Mouse (Mus musculus): ENCODE results near the gene E130309D02Rik.

Gene E130309D02Rik

DNA sequence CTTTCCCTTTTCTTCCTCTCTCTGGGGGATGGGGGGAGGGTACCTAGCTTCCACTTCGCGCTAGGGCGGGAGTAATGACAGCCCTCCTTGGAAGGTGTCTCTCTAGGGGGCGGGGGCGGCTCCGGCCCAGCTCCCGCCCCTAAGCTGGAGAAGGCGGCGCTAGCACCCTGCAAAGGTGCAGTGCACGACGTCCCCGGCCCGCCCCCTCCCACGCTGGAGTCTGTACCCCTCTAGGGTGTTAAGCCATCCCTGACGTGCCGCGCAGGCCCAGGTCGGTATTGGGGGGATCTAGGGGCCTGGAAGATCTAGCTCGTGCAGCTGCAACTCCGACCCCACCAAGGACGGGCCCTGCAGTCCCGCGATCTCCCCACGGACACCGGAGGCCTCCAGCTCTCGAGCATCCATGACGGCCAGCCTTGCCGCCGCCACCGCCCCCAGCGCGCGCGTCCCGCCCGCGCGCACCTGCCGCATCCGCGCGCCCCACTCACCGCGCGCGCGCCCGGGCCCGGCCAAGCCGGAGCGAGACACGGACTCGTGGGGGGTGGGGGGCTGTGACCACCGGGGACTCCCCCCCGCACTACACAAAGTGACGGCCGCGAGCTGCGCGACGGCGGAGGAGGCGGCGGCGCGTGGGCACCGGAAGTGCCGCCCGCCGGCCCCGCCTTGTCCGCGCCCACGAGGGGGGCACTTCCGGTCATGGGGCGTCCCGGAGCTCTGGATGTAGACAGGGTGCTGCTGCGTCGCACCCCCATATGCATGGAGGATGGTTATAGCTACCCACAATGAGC, 45.6 kb downstream of the E130309D02Rik start, which contains the start of gene Zfp316:
Gene Zfp316 (minus strand): TSS at position 660 of the 788 bp plus-strand sequence.
- in situ Hi-C loops (cut with MboI; ENCODE audit: low sequenced_read_pairs): no loop called here

DNA sequence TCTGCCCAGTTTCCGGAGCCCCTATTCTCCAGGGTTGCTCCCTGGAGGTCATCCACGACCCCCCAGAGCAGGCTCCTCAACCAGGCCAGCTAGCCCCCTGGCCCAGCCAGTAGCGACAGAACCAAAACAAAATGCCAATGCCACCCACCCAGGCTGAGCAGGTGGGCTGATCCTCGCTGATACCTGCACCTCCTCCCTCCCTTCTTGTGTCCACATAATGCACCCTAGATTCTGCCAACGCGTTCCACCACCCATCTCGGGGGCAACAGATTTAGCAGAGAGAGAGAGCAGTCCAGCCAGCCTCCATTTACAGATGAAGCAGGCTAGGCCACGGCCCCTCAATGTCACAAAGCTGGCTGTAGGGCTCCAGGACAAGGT, 46.2 kb downstream of the E130309D02Rik start:
- in situ Hi-C loops (cut with MboI; ENCODE audit: low sequenced_read_pairs): no loop called here

DNA sequence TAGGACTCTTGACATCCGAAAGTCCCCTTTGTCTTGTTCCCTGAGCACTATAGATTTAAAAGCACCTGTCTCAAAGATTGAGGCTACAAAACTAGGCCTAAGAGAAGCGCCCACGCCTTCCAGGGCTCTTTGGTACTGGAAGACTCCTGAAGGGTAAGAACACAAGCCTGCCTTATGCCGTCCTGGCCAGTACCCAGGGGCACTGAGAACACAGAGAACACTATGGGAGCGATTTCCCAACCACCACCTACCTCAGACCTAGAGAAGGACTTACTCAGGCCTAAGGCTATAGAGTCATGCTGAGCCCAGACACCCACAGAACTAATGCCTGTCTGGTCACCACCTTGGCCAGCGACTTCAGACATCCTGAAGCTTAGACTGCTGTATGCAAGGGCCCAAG, 48.4 kb downstream of the E130309D02Rik start:
- in situ Hi-C loops (cut with MboI; ENCODE audit: low sequenced_read_pairs): no loop called here

DNA sequence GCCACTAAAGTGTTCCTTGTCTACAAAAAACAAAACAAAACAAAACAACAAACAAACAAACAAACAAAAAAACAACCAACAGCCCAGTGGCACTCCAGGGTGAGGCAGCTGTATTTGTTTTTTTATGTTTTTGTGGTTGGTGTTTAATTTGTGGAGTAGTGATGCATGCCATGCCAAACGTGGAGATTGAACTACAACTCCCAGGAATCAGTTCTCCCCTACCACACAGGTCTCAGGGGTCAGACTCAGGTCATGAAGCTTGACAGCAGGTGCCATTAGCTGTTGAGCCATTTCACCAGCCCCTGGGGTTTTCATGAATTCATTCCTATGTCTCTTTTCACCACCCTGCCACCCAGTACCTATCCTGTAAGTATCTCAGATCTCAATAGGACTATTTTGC, 49.8 kb downstream of the E130309D02Rik start:
- in situ Hi-C loops (cut with MboI; ENCODE audit: low sequenced_read_pairs): no loop called here

DNA sequence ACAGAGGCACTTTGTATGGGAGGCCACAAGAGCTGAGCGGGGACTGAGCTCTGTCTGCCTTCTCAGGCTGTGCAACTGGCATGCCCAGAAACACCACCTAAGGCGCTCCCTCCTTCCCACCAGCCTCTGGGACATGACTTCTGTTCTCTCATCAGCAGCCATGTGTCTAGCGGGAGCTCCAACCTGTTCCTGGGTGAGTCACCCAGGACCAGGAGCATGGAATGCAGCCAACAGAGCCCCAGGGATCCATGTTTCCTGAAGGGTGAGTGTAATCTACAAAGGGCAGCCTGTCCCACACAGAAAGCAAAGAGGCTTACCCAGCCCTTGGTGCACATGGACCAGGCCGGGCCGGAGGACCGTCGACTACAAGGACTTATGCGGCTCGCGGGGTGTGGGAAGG, 50.5 kb downstream of the E130309D02Rik start:
- in situ Hi-C loops (cut with MboI; ENCODE audit: low sequenced_read_pairs): no loop called here

DNA sequence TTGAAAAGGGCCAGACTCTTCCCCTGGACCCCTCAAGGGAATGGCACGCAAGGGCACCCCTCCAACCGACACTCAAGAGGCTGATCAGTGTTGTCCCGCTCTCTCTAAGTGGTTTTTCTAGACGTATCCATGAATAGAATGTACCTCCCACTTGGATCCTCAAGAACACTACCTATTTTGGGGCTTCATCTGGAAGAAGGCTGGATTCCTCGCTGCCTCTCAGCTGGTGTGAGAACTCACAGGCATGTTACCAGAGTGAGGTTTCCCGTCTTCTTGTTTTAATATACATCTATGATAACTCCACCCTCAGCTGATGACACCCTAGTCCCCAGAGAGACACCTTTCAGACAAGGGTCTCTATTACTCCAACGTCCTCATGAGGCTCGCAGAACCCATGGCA, 53.5 kb downstream of the E130309D02Rik start:
- in situ Hi-C loops (cut with MboI; ENCODE audit: low sequenced_read_pairs): no loop called here

DNA sequence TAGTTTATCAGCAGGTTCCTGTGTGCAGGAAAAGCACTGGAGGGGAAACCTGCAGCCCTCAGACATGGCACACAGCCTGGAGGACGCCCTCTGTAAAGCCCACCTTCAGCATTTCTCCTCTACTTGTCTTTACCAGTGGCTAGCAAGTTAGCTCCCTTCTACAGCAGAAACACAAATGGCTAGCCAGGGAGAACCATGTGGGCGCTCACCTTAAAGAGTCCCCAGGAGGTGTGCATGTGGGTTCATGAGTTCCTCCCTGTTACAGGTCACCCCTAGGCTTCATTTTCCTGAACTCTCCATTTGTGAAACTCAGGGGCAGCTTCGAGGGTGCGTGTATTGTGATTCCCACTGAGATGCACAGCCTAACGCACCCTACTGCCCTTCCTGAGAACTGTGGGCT, 59.4 kb downstream of the E130309D02Rik start:
- in situ Hi-C loops (cut with MboI; ENCODE audit: low sequenced_read_pairs): no loop called here

DNA sequence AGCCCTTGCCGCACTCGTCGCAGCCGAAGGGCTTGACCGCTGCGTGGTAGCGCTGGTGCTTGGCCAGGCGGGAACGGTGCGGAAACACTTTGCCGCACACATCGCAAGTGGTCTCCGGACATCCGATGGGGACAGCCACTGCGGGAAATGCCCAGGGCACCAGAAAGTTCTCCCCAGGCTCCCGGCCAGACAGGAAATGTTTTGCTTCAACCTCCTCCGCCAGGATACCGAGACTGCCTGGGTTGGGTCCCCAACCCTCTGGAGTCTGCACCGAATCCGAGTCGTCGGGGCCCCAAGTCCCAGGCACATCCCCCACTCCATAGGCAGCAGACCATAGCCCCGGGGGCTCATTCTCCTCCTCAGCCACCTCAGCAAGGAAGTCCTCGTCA, 60.0 kb downstream of the E130309D02Rik start:
- in situ Hi-C loops (cut with MboI; ENCODE audit: low sequenced_read_pairs): no loop called here

DNA sequence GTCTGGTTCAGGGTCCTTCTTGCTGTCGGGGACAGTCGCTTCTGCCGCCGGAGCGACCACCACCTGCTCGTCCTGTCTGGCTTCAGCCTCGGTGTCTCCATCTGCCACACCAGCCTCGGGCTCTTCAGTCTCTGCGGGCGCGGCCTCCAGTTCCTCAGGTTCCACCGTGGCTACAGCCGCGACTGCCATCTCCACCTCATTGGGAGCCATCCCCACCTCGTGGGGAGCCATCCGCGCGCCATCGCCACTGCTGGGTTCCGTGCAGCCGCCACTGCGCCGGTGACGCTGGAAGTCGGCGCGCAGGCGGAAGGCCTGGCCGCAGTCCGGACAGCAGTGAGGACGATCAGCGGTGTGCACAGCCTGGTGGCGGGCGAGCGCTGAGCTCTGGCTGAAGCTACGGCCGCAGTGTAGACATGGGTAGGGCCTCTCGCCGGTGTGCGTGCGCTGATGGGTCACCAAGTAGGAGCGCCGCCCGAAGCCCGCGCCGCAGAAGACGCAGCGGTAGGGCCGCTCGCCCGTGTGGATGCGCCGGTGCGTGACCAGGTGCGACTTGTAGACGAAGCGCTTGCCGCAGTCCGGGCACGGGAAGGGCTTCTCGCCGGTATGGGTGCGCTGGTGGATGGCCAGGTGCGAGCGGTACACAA, 60.6 kb downstream of the E130309D02Rik start:
- in situ Hi-C loops (cut with MboI; ENCODE audit: low sequenced_read_pairs): no loop called here

DNA sequence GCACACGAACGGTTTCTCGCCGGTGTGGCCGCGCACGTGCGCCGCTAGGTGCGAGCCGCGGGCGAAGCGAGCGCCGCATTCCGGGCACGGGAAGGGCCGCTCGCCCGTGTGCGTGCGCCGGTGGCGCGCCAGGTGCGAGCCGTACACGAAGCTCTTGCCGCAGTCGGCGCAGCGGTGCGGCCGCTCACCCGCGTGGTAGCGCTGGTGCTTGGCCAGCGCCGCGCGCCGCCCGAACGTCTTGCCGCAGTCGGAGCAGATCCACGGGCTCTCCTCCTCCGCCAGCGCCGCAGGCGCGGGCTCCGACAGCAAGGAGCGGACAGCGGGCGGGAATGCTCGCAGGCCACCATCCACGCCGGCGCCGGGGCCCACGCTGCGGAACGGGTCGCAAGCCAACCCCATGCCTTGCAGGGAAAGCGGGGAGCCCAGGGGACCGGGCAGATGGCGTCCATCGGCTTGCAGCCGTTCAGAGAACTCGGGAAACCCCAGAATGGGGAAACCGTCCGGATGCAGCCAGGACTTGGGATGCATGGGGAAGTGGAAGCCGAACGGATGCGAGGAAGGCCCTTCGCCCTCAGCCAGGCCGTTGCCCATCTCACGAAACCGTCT, 61.2 kb downstream of the E130309D02Rik start:
- in situ Hi-C loops (cut with MboI; ENCODE audit: low sequenced_read_pairs): no loop called here

DNA sequence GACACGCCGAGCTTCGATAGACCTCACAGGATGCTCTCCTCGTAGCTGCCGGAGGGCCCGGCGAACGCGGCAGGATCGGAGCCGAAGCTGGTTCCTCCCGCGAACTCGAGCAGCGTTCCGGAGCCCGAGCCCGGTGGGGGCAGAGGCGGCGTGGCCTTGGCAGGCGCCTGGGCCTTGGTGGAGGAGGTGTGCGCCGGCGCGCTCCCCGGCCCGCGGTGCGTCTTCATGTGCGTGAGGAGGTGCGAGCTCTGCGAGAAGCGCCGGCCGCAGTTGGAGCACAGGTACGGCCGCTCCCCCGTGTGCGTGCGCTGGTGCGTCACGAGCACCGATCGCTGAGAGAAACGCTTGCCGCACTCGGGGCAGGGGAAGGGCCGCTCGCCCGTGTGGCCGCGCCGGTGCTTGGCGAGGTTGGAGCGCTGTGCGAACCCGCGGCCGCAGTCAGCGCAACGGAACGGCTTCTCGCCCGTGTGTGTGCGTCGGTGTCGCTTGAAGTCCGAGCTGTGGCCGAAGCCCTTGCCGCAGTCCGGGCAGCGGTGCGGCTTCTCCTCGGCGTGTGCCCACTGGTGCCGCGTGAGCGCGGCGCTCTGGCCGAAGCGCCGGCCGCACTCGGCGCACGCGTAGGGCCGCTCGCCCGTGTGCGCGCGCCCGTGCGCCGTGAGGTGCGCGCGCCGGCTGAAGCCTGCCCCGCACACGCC, 61.8 kb downstream of the E130309D02Rik start:
- in situ Hi-C loops (cut with MboI; ENCODE audit: low sequenced_read_pairs): no loop called here

DNA sequence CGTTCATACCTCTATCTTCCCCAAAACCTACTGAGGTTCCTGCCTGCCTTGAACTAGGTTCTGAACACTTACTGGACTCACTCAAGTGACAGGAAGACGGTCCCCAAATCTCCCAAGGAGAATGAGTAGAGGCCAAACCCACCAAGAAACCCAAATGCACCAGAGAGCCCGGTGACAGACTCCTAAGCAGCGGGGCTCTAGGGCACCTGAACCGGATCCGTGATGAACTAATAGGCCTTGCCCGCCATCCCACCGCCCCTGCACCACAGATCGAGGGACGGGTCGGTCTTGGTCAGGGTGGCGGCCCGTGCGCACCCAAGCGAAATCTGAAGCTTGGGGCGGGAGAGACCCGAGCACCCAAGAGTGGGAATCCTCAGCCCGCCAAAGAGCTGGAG, 62.4 kb downstream of the E130309D02Rik start:
- in situ Hi-C loops (cut with MboI; ENCODE audit: low sequenced_read_pairs): no loop called here

DNA sequence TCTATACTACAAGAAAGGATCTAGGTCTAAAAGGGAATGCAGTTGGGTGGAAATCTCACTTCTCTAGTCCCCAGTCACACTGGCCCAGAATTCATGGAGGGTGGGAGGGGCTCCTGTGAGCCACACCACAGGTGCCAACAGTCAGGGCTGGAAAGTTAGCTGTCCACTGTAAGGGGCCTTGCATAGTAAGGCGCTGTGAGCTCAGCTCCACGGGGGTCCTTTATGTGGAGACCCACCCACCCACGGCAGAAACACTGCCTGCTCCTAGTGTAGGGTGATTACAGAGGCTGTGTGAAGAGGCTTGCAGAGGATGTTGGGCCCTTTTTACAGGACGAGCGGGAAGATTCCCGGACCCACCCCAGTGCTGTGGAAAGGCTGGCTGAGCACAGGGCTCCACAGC, 63.1 kb downstream of the E130309D02Rik start:
- in situ Hi-C loops (cut with MboI; ENCODE audit: low sequenced_read_pairs): no loop called here

Data from CH12F3 (cell line).